ENCODE assay signal across 8 mouse cellular contexts in the genomic region with DNA sequence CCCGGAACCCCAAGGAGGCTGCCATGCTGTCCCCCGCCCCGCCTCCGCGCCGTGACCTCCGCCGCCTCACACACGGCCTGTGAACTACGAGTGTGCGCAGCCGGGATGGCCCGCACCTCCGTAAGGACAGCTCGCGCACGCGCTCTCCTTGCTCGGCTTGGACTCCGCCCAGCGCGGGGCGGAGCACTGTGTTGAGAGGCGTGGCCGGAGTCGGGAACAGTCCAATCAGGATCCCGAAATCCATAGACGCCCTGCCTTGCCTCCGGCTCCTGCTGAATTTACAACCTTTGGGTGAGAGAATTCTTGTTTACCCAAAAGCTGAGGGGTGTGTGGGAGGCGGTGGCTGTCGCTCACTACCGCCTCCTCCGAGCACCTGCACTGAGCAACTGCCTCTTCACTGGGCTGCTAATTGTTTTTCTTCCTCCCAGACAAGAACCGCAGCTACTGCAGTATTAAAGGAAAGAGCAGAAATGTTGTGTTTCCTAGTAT. TPM values are rescaled to one million over a fixed set of nuclear protein-coding genes. Genes with fewer than 3 reads are reported as not detected.
DNase-seq lines count a peak whose midpoint lies in the region; ATAC-seq and TF ChIP-seq lines count a peak whose summit lies in the region.

TSS of gene Hibadh (minus strand) at position 166 of the 489 bp plus-strand sequence.

- H3K9ac ChIP-seq in lung, postnatal 0 days (replicated peaks; ENCODE audit: low read depth), result peak within 1 kb of the TSS; percentile 63

- peaks cover 30% of the 10 kb centered on the region for H3K4me1 ChIP-seq in hindbrain, embryonic 10.5 days (replicated peaks)
- H3K4me1 ChIP-seq in lung, postnatal 0 days (ENCODE audit: insufficient read depth, low read depth, low read length), result peaks cover 5% of the 10 kb centered on the region; the same call in 1 of the 2 replicates

- H3K4me3 ChIP-seq in hindbrain, embryonic 10.5 days, result peak within 1 kb of the TSS; percentile 91
- H3K4me3 ChIP-seq in lung, postnatal 0 days (ENCODE audit: low read depth, low read length), result peak within 1 kb of the TSS; percentile 81

- no peaks in the 10 kb centered on the region for H3K36me3 ChIP-seq in hindbrain, embryonic 10.5 days
- H3K36me3 ChIP-seq in lung, postnatal 0 days (ENCODE audit: insufficient read depth, low read length), result no peaks in the 10 kb centered on the region

- peak; percentile 99 for ATAC-seq in frontal cortex, adult (ENCODE audit: low TSS enrichment)
- ATAC-seq in lung, postnatal 0 days, result peak; percentile 100

- TF ChIP-seq CTCF in lung, postnatal 0 days (IDR thresholded peaks at IDR 0.05), result peak; percentile 64

- peak; percentile 97 for DNase-seq in MN1 (ENCODE audit: low spot score)
- DNase-seq in cerebellum, adult 9-10 months, result peak; percentile 99
- DNase-seq in hindbrain, embryonic 10.5 days (ENCODE audit: low spot score), result peak; percentile 98
- DNase-seq in layer of hippocampus, adult 9-11 months, result peak; percentile 97
- DNase-seq in lung, postnatal 0 days (ENCODE audit: low spot score), result peak; percentile 99
- peak; percentile 98 for DNase-seq in ovary, postnatal 14 days (ENCODE audit: low spot score)
- peak; percentile 99 for DNase-seq in thymus, postnatal 14 days

- TF ChIP-seq EP300 in lung, postnatal 0 days (IDR thresholded peaks at IDR 0.05), result peak; percentile 51

- no peaks in the 10 kb centered on the region for H3K9me3 ChIP-seq in hindbrain, embryonic 10.5 days
- no peaks in the 10 kb centered on the region for H3K9me3 ChIP-seq in lung, postnatal 0 days (ENCODE audit: low read length)

- H3K4me2 ChIP-seq in lung, postnatal 0 days (replicated peaks; ENCODE audit: low read depth, low read length), result peak within 1 kb of the TSS; percentile 76

- H3K27me3 ChIP-seq in hindbrain, embryonic 10.5 days (ENCODE audit: insufficient read depth, poor library complexity, severe bottlenecking), result no peaks in the 10 kb centered on the region
- H3K27me3 ChIP-seq in lung, postnatal 0 days (replicated peaks; ENCODE audit: insufficient read depth, low read length), result no peaks in the 10 kb centered on the region

- under 1% methylated on average over 34 of the region's 34 CpGs for WGBS in hindbrain, embryonic 10.5 days
- under 1% methylated on average over 34 of the region's 34 CpGs for WGBS in lung, postnatal 0 days

- H3K27ac ChIP-seq in hindbrain, embryonic 10.5 days, result peak within 1 kb of the TSS; percentile 96
- H3K27ac ChIP-seq in lung, postnatal 0 days (ENCODE audit: low read length), result peak within 1 kb of the TSS; percentile 93

RNA-seq across cellular contexts. Expression of gene Hibadh, which starts in this region (rescaled TPM):
- polyA plus RNA-seq in hindbrain, embryonic 10.5 days (2016; fragmentation: Nextera tagmentation; extraction: Ambion mirVana), result 71.8 and 77.8 TPM in 2 replicates
- polyA plus RNA-seq in lung, postnatal 0 days (2015; fragmentation: Nextera tagmentation; extraction: Ambion mirVana), result 113 and 119 TPM in 2 replicates

Comparison
In these comparisons a context has a peak if more than half of its experiments do, and no peak if none do; other contexts are left out.
1. Peak in every context shown above with its lines: DNase-seq, ATAC-seq, H3K4me3 ChIP-seq and H3K27ac ChIP-seq.